Mouse (Mus musculus): ENCODE measurements around the gene Pnkd. TPM values are rescaled to one million over a fixed set of nuclear protein-coding genes. Genes with fewer than 3 reads are reported as not detected.
"Not testable (repeated sequence)": the region's sequence is repeated elsewhere in the genome, so short reads cannot be mapped to it uniquely, and the experiment has no call there.

Gene Pnkd
- total and polyA plus RNA-seq, 3 experiments, result 61.1 to 106 (median 85.1) TPM

GRCm38 (mm10) chr1:74389831-74390286 lies 105.1 kb downstream of the Pnkd start:
- DNase-seq, result peak; percentile 72

- peak; percentile 65 for DNase-seq
These were observed 105.7 kb downstream of the Pnkd start for GRCm38 (mm10) chr1:74390287-74390906.

GRCm38 (mm10) chr1:74390924-74391748 lies 106.4 kb downstream of the Pnkd start, which contains the start of gene Ctdsp1:
Ctdsp1 (plus strand) TSS chr1:74391509.
- DNase-seq, result peak; percentile 99

GRCm38 (mm10) chr1:74391844-74392441 lies 107.2 kb downstream of the Pnkd start:
- peak; percentile 93 for DNase-seq

GRCm38 (mm10) chr1:74392446-74392994 lies 107.8 kb downstream of the Pnkd start:
- peak; percentile 61 for DNase-seq

GRCm38 (mm10) chr1:74393010-74393409 lies 108.3 kb downstream of the Pnkd start:
- no peak for DNase-seq

GRCm38 (mm10) chr1:74393697-74394096 lies 109.0 kb downstream of the Pnkd start:
- no peak for DNase-seq

GRCm38 (mm10) chr1:74394311-74394710 lies 109.6 kb downstream of the Pnkd start:
- DNase-seq, result no peak

- no peak for DNase-seq
These were observed 110.1 kb downstream of the Pnkd start for GRCm38 (mm10) chr1:74394858-74395257.

- no peak for DNase-seq
These were observed 110.6 kb downstream of the Pnkd start for GRCm38 (mm10) chr1:74395290-74395689.

GRCm38 (mm10) chr1:74396456-74397222 lies 111.9 kb downstream of the Pnkd start:
- not testable (repeated sequence) for DNase-seq

- peak; percentile 100 for DNase-seq
These were observed 112.7 kb downstream of the Pnkd start for GRCm38 (mm10) chr1:74397268-74397918.

- peak; percentile 78 for DNase-seq
These were observed 113.3 kb downstream of the Pnkd start for GRCm38 (mm10) chr1:74397919-74398451.

- DNase-seq, result no peak
These were observed 115.8 kb downstream of the Pnkd start for GRCm38 (mm10) chr1:74400531-74400930.

GRCm38 (mm10) chr1:74401015-74401702 lies 116.4 kb downstream of the Pnkd start:
- DNase-seq, result no peak

Small RNA genes within 50 kb of the gene (microRNA-seq; reads per million reads assigned to microRNA genes)
- 19,591 to 21,248 reads per million in 2 experiments for gene Mir26b

Other genes starting within 250 kb of the Pnkd start
- 100 to 1,000 TPM; 424 to 432 TPM for gene Tns1, start 160.5 kb upstream of the Pnkd start, total RNA-seq (2021)
- 523 and 701 TPM in 2 replicates for gene Tns1, start 160.5 kb upstream of the Pnkd start, polyA plus RNA-seq (2012; rRNA removed)
- gene Rufy4, start 159.4 kb upstream of the Pnkd start, total RNA-seq (2021), result 1 to 10 TPM; 1.0 to 2.2 TPM
- 0.45 and 0.90 TPM in 2 replicates for gene Rufy4, start 159.4 kb upstream of the Pnkd start, polyA plus RNA-seq (2012; rRNA removed)
- gene Cxcr2, start 130.9 kb upstream of the Pnkd start, total RNA-seq (2021), result under 1 TPM in 1 of 2 experiments, not detected in 1; 0.21 TPM
- not detected in 2 replicates for gene Cxcr2, start 130.9 kb upstream of the Pnkd start, polyA plus RNA-seq (2012; rRNA removed)
- not detected for gene Cxcr1, start 90.3 kb upstream of the Pnkd start, total RNA-seq (2021)
- gene Cxcr1, start 90.3 kb upstream of the Pnkd start, polyA plus RNA-seq (2012; rRNA removed), result not detected in 2 replicates
- 100 to 1,000 TPM; 180 to 191 TPM for gene Arpc2, start 48.8 kb upstream of the Pnkd start, total RNA-seq (2021)
- gene Arpc2, start 48.8 kb upstream of the Pnkd start, polyA plus RNA-seq (2012; rRNA removed), result 108 and 124 TPM in 2 replicates
- not detected for gene Gpbar1, start 6.4 kb upstream of the Pnkd start, total RNA-seq (2021)
- gene Gpbar1, start 6.4 kb upstream of the Pnkd start, polyA plus RNA-seq (2012; rRNA removed), result 0.43 TPM in 1 of 2 replicates, not detected in the other
- gene Aamp, start 192 bp upstream of the Pnkd start, total RNA-seq (2021), result 100 to 1,000 TPM; 144 to 177 TPM
- 180 and 188 TPM in 2 replicates for gene Aamp, start 192 bp upstream of the Pnkd start, polyA plus RNA-seq (2012; rRNA removed)
- gene Tmbim1, start 20.7 kb downstream of the Pnkd start, total RNA-seq (2021), result 100 to 1,000 TPM in 1 of 2 experiments, 10 to 100 TPM in 1; 98.3 to 115 TPM
- 834 and 852 TPM in 2 replicates for gene Tmbim1, start 20.7 kb downstream of the Pnkd start, polyA plus RNA-seq (2012; rRNA removed)
- under 1 TPM; 0.29 to 0.69 TPM for gene Catip, start 77.2 kb downstream of the Pnkd start, total RNA-seq (2021)
- gene Catip, start 77.2 kb downstream of the Pnkd start, polyA plus RNA-seq (2012; rRNA removed), result 0.24 and 0.51 TPM in 2 replicates
- 10 to 100 TPM; 13.1 to 16.3 TPM for gene Slc11a1, start 90.3 kb downstream of the Pnkd start, total RNA-seq (2021)
- 39.4 and 50.7 TPM in 2 replicates for gene Slc11a1, start 90.3 kb downstream of the Pnkd start, polyA plus RNA-seq (2012; rRNA removed)
- 100 to 1,000 TPM; 169 to 172 TPM for gene Ctdsp1, start 106.6 kb downstream of the Pnkd start, total RNA-seq (2021)
- 195 and 226 TPM in 2 replicates for gene Ctdsp1, start 106.6 kb downstream of the Pnkd start, polyA plus RNA-seq (2012; rRNA removed)
- gene Vil1, start 124.4 kb downstream of the Pnkd start, total RNA-seq (2021), result 1 to 10 TPM in 1 of 2 experiments, under 1 TPM in 1; 0.95 to 1.1 TPM
- 0.13 and 0.20 TPM in 2 replicates for gene Vil1, start 124.4 kb downstream of the Pnkd start, polyA plus RNA-seq (2012; rRNA removed)
- gene Cnot9, start 221.1 kb downstream of the Pnkd start, total RNA-seq (2021), result 10 to 100 TPM; 24.0 to 26.7 TPM
- gene Cnot9, start 221.1 kb downstream of the Pnkd start, polyA plus RNA-seq (2012; rRNA removed), result 8.4 and 10.1 TPM in 2 replicates